ENCODE assay signal across 9 mouse cellular contexts in genomic region chr3:36481776-36482193, GRCm38 (mm10). TPM values are rescaled to one million over a fixed set of nuclear protein-coding genes. Genes with fewer than 3 reads are reported as not detected.
DNase-seq lines count a peak whose midpoint lies in the region; ATAC-seq and TF ChIP-seq lines count a peak whose summit lies in the region.
"Had no signal": no experiment of that assay in that cellular context is flagged by ENCODE, and none has a peak within 500 bp of the region (broad histone marks: within the 10 kb centered on the region; RNA-seq: fewer than 3 reads in every experiment).

No protein-coding gene starts in this region.

- TF ChIP-seq CTCF in ES-Bruce4 (IDR thresholded peaks at IDR 0.05; ENCODE audit: low read depth, low read length), result no peak

- no peaks in the 10 kb centered on the region for H3K4me1 ChIP-seq in ES-Bruce4 (ENCODE audit: control insufficient read depth, insufficient read depth, low read length)
- peaks cover 3% of the 10 kb centered on the region; the same call in 1 of the 2 replicates for H3K4me1 ChIP-seq in forebrain, embryonic 11.5 days (replicated peaks; ENCODE audit: control insufficient read depth, insufficient read depth, low read length)
- H3K4me1 ChIP-seq in midbrain, embryonic 15.5 days, result peaks cover 5% of the 10 kb centered on the region

- no peaks in the 10 kb centered on the region; the same call in 1 of the 2 replicates for H3K27me3 ChIP-seq in ES-Bruce4 (ENCODE audit: control insufficient read depth, insufficient read depth, low read length, poor library complexity, severe bottlenecking)
- H3K27me3 ChIP-seq in forebrain, embryonic 11.5 days (ENCODE audit: control insufficient read depth, insufficient read depth, low read length), result no peaks in the 10 kb centered on the region
- H3K27me3 ChIP-seq in midbrain, embryonic 15.5 days (replicated peaks), result peaks cover 4% of the 10 kb centered on the region; the same call in 1 of the 2 replicates

- H3K9me3 ChIP-seq in ES-Bruce4 (replicated peaks; ENCODE audit: control insufficient read depth, insufficient read depth, low read length, poor library complexity, severe bottlenecking), result no peaks in the 10 kb centered on the region
- H3K9me3 ChIP-seq in forebrain, embryonic 11.5 days (ENCODE audit: control insufficient read depth, low read length), result no peaks in the 10 kb centered on the region
- H3K9me3 ChIP-seq in midbrain, embryonic 15.5 days, result no peaks in the 10 kb centered on the region

- TF ChIP-seq POLR2A in ES-Bruce4 (IDR thresholded peaks at IDR 0.05; ENCODE audit: insufficient read depth, low read length), result no peak

- peak; percentile 68 to 71 for DNase-seq in adrenal gland, postnatal 36 days
- DNase-seq in forebrain, embryonic 11.5 days (ENCODE audit: low spot score), result peak; percentile 81
- peak; percentile 79 to 82 for DNase-seq in heart, postnatal 10 days
- DNase-seq in kidney, postnatal 36 days, result peak; percentile 38 to 43
- DNase-seq in testis, postnatal 10 days (ENCODE audit: low spot score), result peak; percentile 66

- 4% methylated on average over 11 of the region's 11 CpGs for WGBS in forebrain, embryonic 11.5 days
- WGBS in midbrain, embryonic 15.5 days, result 5% methylated on average over 11 of the region's 11 CpGs

- H3K36me3 ChIP-seq in ES-Bruce4 (ENCODE audit: control insufficient read depth, insufficient read depth, low read length, poor library complexity, severe bottlenecking), result no peaks in the 10 kb centered on the region
- no peaks in the 10 kb centered on the region for H3K36me3 ChIP-seq in forebrain, embryonic 11.5 days (ENCODE audit: control insufficient read depth, insufficient read depth, low read length)
- no peaks in the 10 kb centered on the region for H3K36me3 ChIP-seq in midbrain, embryonic 15.5 days (replicated peaks)

- intact Hi-C loops in heart, postnatal 10 days (cut with DNase I), result loop anchor here (2.0 kb wide), 1 partner anchor 13 kb away; no protein-coding TSS in a partner anchor

- H3K4me2 ChIP-seq in forebrain, embryonic 11.5 days (ENCODE audit: low read depth, low read length, severe bottlenecking), result peak overlapping the region; percentile 33; the same call in 1 of the 2 replicates
- 0 out of 2 replicates have a peak overlapping the region, but pooled peaks have one; percentile 5 for H3K4me2 ChIP-seq in midbrain, embryonic 15.5 days

- 0 out of 2 replicates have a peak overlapping the region, but pooled peaks have one; percentile 13 for H3K27ac ChIP-seq in ES-Bruce4 (ENCODE audit: insufficient read depth, low read length)
- peak overlapping the region; percentile 93 for H3K27ac ChIP-seq in forebrain, embryonic 11.5 days (ENCODE audit: low read depth, low read length)
- H3K27ac ChIP-seq in midbrain, embryonic 15.5 days, result peak overlapping the region; percentile 66
- H3K27ac ChIP-seq: macrophage had no signal

- no peak for TF ChIP-seq EP300 in ES-Bruce4 (IDR thresholded peaks at IDR 0.05; ENCODE audit: insufficient read depth, low read depth, low read length)

- no peak overlapping the region for H3K9ac ChIP-seq in ES-Bruce4 (ENCODE audit: low read depth, poor library complexity, severe bottlenecking)
- peak overlapping the region; percentile 50 for H3K9ac ChIP-seq in forebrain, embryonic 11.5 days (ENCODE audit: low read length)
- no peak overlapping the region for H3K9ac ChIP-seq in midbrain, embryonic 15.5 days

- peak; percentile 85 for ATAC-seq in forebrain, embryonic 11.5 days (replicated peaks; ENCODE audit: low FRiP score)
- ATAC-seq in midbrain, embryonic 15.5 days (replicated peaks), result peak; percentile 74
- no peak for ATAC-seq in erythroblast, adult 5-6 weeks (replicated peaks; ENCODE audit: low FRiP score, poor library complexity, severe bottlenecking)

- H3K4me3 ChIP-seq in ES-Bruce4 (ENCODE audit: low read depth, low read length), result no peak overlapping the region
- no peak overlapping the region for H3K4me3 ChIP-seq in forebrain, embryonic 11.5 days (ENCODE audit: low read depth, low read length)
- no peak overlapping the region for H3K4me3 ChIP-seq in midbrain, embryonic 15.5 days

RNA-seq across cellular contexts. Expression of gene 1810062G17Rik, which starts 6.0 kb away (rescaled TPM):
- 0.67 and 0.99 TPM in 2 replicates for polyA plus RNA-seq in ES-Bruce4 (2011; ENCODE audit: insufficient read depth, insufficient read length, low read depth, missing spikeins)
- 1 to 10 TPM in 1 of 2 experiments, under 1 TPM in 1; 0.79 to 2.5 TPM for total RNA-seq in adrenal gland, postnatal 36 days (2021)
- 0.43 and 0.92 TPM in 2 replicates for polyA plus RNA-seq in forebrain, embryonic 11.5 days (2014; fragmentation: Nextera tagmentation; extraction: Ambion mirVana)
- total RNA-seq in heart, postnatal 10 days (2021), result under 1 TPM in 1 of 2 experiments, not detected in 1; 0.79 TPM
- 0.19 and 0.32 TPM in 2 replicates for polyA plus RNA-seq in midbrain, embryonic 15.5 days (2015; fragmentation: Nextera tagmentation; extraction: Ambion mirVana)
- total RNA-seq in erythroblast, adult 5-6 weeks (2015; ENCODE audit: low replicate concordance), result not detected in 2 replicates
- not detected in 2 replicates for total RNA-seq in erythroblast, adult 5-6 weeks (2017; ENCODE audit: low replicate concordance)
- polyA plus RNA-seq: macrophage had no signal

RNA-seq across cellular contexts. Expression of gene Anxa5, which starts 6.1 kb away (rescaled TPM):
- 96.0 and 98.2 TPM in 2 replicates for polyA plus RNA-seq in ES-Bruce4 (2011; ENCODE audit: insufficient read depth, insufficient read length, low read depth, missing spikeins)
- 100 to 1,000 TPM; 585 to 650 TPM for total RNA-seq in adrenal gland, postnatal 36 days (2021)
- polyA plus RNA-seq in forebrain, embryonic 11.5 days (2014; fragmentation: Nextera tagmentation; extraction: Ambion mirVana), result 85.6 and 111 TPM in 2 replicates
- total RNA-seq in heart, postnatal 10 days (2021), result 100 to 1,000 TPM; 234 to 248 TPM
- 68.7 and 84.1 TPM in 2 replicates for polyA plus RNA-seq in midbrain, embryonic 15.5 days (2015; fragmentation: Nextera tagmentation; extraction: Ambion mirVana)
- total RNA-seq in erythroblast, adult 5-6 weeks (2015; ENCODE audit: low replicate concordance), result 64.0 and 65.2 TPM in 2 replicates
- total RNA-seq in erythroblast, adult 5-6 weeks (2017; ENCODE audit: low replicate concordance), result 34.4 and 48.9 TPM in 2 replicates

RNA-seq across cellular contexts. Expression of gene Gm11549, which starts 39.8 kb away (rescaled TPM):
- polyA plus RNA-seq in ES-Bruce4 (2011; ENCODE audit: insufficient read depth, insufficient read length, low read depth, missing spikeins), result not detected in 2 replicates
- total RNA-seq in adrenal gland, postnatal 36 days (2021), result not detected
- 0.64 and 0.99 TPM in 2 replicates for polyA plus RNA-seq in forebrain, embryonic 11.5 days (2014; fragmentation: Nextera tagmentation; extraction: Ambion mirVana)
- total RNA-seq in heart, postnatal 10 days (2021), result not detected
- polyA plus RNA-seq in midbrain, embryonic 15.5 days (2015; fragmentation: Nextera tagmentation; extraction: Ambion mirVana), result 0.34 and 0.39 TPM in 2 replicates
- total RNA-seq in erythroblast, adult 5-6 weeks (2015; ENCODE audit: low replicate concordance), result not detected in 2 replicates
- total RNA-seq in erythroblast, adult 5-6 weeks (2017; ENCODE audit: low replicate concordance), result not detected in 2 replicates
- polyA plus RNA-seq: macrophage had no signal

Comparison
In these comparisons a context has a peak if more than half of its experiments do, and no peak if none do; other contexts are left out.
1. H3K27ac ChIP-seq: peak in every context shown above with its lines; median percentile 93 in forebrain, embryonic 11.5 days; 66 in midbrain, embryonic 15.5 days; 13 in ES-Bruce4.